Mouse (Mus musculus): ENCODE measurements around the gene Icosl.
"Not testable (repeated sequence)": the region's sequence is repeated elsewhere in the genome, so short reads cannot be mapped to it uniquely, and the experiment has no call there.

Icosl gene

GRCm38 (mm10) chr10:78115153-78115552 lies 46.1 kb downstream of the Icosl start:
- DNase-seq (ENCODE audit: low read depth, low spot score), result peak; percentile 55

GRCm38 (mm10) chr10:78119422-78119821 lies 50.3 kb downstream of the Icosl start:
- DNase-seq (ENCODE audit: low read depth, low spot score), result no peak

- DNase-seq (ENCODE audit: low read depth, low spot score), result not testable (repeated sequence)
Measured at GRCm38 (mm10) chr10:78124137-78124536, 55.0 kb downstream of the Icosl start.

GRCm38 (mm10) chr10:78125061-78125460 lies 56.0 kb downstream of the Icosl start:
- DNase-seq (ENCODE audit: low read depth, low spot score), result not testable (repeated sequence)

- DNase-seq (ENCODE audit: low read depth, low spot score), result no peak
Measured at GRCm38 (mm10) chr10:78126311-78126710, 57.2 kb downstream of the Icosl start.

GRCm38 (mm10) chr10:78127046-78127870 lies 58.2 kb downstream of the Icosl start:
- DNase-seq (ENCODE audit: low read depth, low spot score), result no peak

- no peak for DNase-seq (ENCODE audit: low read depth, low spot score)
Measured at GRCm38 (mm10) chr10:78127931-78128330, 58.8 kb downstream of the Icosl start.

GRCm38 (mm10) chr10:78128647-78129046 lies 59.5 kb downstream of the Icosl start:
- DNase-seq (ENCODE audit: low read depth, low spot score), result no peak

GRCm38 (mm10) chr10:78129423-78129822 lies 60.3 kb downstream of the Icosl start:
- DNase-seq (ENCODE audit: low read depth, low spot score), result no peak

- no peak for DNase-seq (ENCODE audit: low read depth, low spot score)
Measured at GRCm38 (mm10) chr10:78129998-78130397, 60.9 kb downstream of the Icosl start.

Data from brain, adult 2 months (tissue).